Mouse (Mus musculus) right cerebral cortex, postnatal 36 days (tissue): ENCODE measurements around the gene Capg.

ENCODE experiments used
- DNase-seq, 2 experiments: peaks; one replicate each; pipeline ENCODE4 v3.0.0; 2022; ENCODE audit warnings: low spot score in 2 of 2, mixed read lengths in 1 of 2

The Capg gene

GRCm38 (mm10) chr6:72544283-72544987 lies at the start of gene Capg:
Capg (plus strand) TSS chr6:72544391.
- DNase-seq, result no peak

- no peak for DNase-seq
Measured at GRCm38 (mm10) chr6:72498950-72499349, 45.2 kb upstream of the Capg start.

GRCm38 (mm10) chr6:72503309-72503708 lies 40.9 kb upstream of the Capg start:
- no peak for DNase-seq

GRCm38 (mm10) chr6:72503939-72504338 lies 40.3 kb upstream of the Capg start:
- DNase-seq, result no peak

- DNase-seq, result no peak
Measured at GRCm38 (mm10) chr6:72506104-72506503, 38.1 kb upstream of the Capg start.

GRCm38 (mm10) chr6:72508596-72508995 lies 35.6 kb upstream of the Capg start:
- no peak for DNase-seq

GRCm38 (mm10) chr6:72509872-72510435 lies 34.2 kb upstream of the Capg start:
- no peak for DNase-seq

GRCm38 (mm10) chr6:72510686-72511421 lies 33.3 kb upstream of the Capg start:
- no peak for DNase-seq

- peak; percentile 87 for DNase-seq
Measured at GRCm38 (mm10) chr6:72512386-72513070, 31.7 kb upstream of the Capg start.

GRCm38 (mm10) chr6:72513071-72513440 lies 31.1 kb upstream of the Capg start:
- no peak for DNase-seq

GRCm38 (mm10) chr6:72515644-72516043 lies 28.5 kb upstream of the Capg start:
- no peak for DNase-seq

GRCm38 (mm10) chr6:72518842-72519241 lies 25.3 kb upstream of the Capg start:
- DNase-seq, result no peak

- DNase-seq, result no peak
Measured at GRCm38 (mm10) chr6:72519303-72519702, 24.9 kb upstream of the Capg start.

GRCm38 (mm10) chr6:72519892-72520663 lies 24.1 kb upstream of the Capg start:
- no peak for DNase-seq

- DNase-seq, result no peak
Measured at GRCm38 (mm10) chr6:72520904-72521303, 23.3 kb upstream of the Capg start.

GRCm38 (mm10) chr6:72521607-72522006 lies 22.6 kb upstream of the Capg start, which contains the start of gene Sh2d6:
Sh2d6 (minus strand) TSS chr6:72521707.
- DNase-seq, result no peak

GRCm38 (mm10) chr6:72522288-72522687 lies 21.9 kb upstream of the Capg start:
- no peak for DNase-seq

GRCm38 (mm10) chr6:72523222-72523621 lies 21.0 kb upstream of the Capg start:
- no peak for DNase-seq

- no peak for DNase-seq
Measured at GRCm38 (mm10) chr6:72524160-72524559, 20.0 kb upstream of the Capg start.

- DNase-seq, result no peak
Measured at GRCm38 (mm10) chr6:72527070-72527469, 17.1 kb upstream of the Capg start.

GRCm38 (mm10) chr6:72528410-72529151 lies 15.6 kb upstream of the Capg start:
- DNase-seq, result no peak
